15 mouse cellular contexts compared by ENCODE assay signal in genomic region chr11:117633310-117633709, GRCm38 (mm10).
"Had no signal": no experiment of that assay in that cellular context is flagged by ENCODE, and none has a peak within 500 bp of the region (broad histone marks: within the 10 kb centered on the region; RNA-seq: fewer than 3 reads in every experiment).

No protein-coding gene starts in this region.

- H3K27ac ChIP-seq: lung, embryonic 15.5 days; macrophage; midbrain, embryonic 13.5 days; midbrain, embryonic 15.5 days; neural tube, embryonic 12.5 days had no signal

- H3K27me3 ChIP-seq: midbrain, embryonic 13.5 days; midbrain, embryonic 15.5 days; neural tube, embryonic 12.5 days had no signal

- H3K4me1 ChIP-seq: megakaryocyte, embryonic 14.5 days had no signal

- H3K4me3 ChIP-seq: lung, embryonic 15.5 days; megakaryocyte, embryonic 14.5 days; midbrain, embryonic 13.5 days; midbrain, embryonic 15.5 days; neural tube, embryonic 12.5 days had no signal

- H3K9ac ChIP-seq: liver, postnatal 0 days; lung, embryonic 15.5 days; midbrain, embryonic 13.5 days; midbrain, embryonic 15.5 days; neural tube, embryonic 12.5 days had no signal

- H3K9me3 ChIP-seq: lung, embryonic 15.5 days; megakaryocyte, embryonic 14.5 days; midbrain, embryonic 13.5 days; midbrain, embryonic 15.5 days; neural tube, embryonic 12.5 days had no signal

- H3K4me2 ChIP-seq: lung, embryonic 15.5 days; midbrain, embryonic 11.5 days; midbrain, embryonic 13.5 days; midbrain, embryonic 15.5 days; neural tube, embryonic 12.5 days had no signal

- H3K36me3 ChIP-seq: lung, embryonic 15.5 days; midbrain, embryonic 13.5 days; midbrain, embryonic 15.5 days; neural tube, embryonic 12.5 days had no signal

- DNase-seq: liver, postnatal 0 days; lung, adult 2 months; lung, postnatal 14 days; lung, postnatal 36 days; right cerebral cortex, postnatal 14 days; thymus, adult 18-20 months; thymus, postnatal 14 days; thymus, postnatal 36 days had no signal
